Mouse (Mus musculus) hindbrain, embryonic 15.5 days (tissue): ENCODE measurements around the gene Pde5a. TPM values are rescaled to one million over a fixed set of nuclear protein-coding genes. Genes with fewer than 3 reads are reported as not detected.

Experiments used
- ATAC-seq: fragments of 200-750 bp; cut with Nextera tagmentation; 2 replicates; pipeline ENCODE4 v1.8.0; 2017; ENCODE audit warnings: low read depth, moderate number of reproducible peaks, moderate TSS enrichment; ENCODE audit not compliant: low FRiP score
- H3K27ac ChIP-seq: fragments of 300-500 bp; sonication (generic); replicated peaks from 2 replicates; pipeline ENCODE4 v1.5.1; 2015; ENCODE audit warnings: mild to moderate bottlenecking, inconsistent platforms
- H3K27me3 ChIP-seq: fragments of 300-500 bp; sonication (generic); 2 replicates; pipeline ENCODE4 v1.6.1; 2015; ENCODE audit warnings: control low read depth, inconsistent platforms
- H3K36me3 ChIP-seq: fragments of 300-500 bp; sonication (generic); 2 replicates; pipeline ENCODE4 v1.6.1; 2015; ENCODE audit warnings: control low read depth, inconsistent platforms
- H3K4me1 ChIP-seq: fragments of 300-500 bp; sonication (generic); replicated peaks from 2 replicates; pipeline ENCODE4 v1.6.1; 2015; ENCODE audit warnings: control low read depth, inconsistent platforms
- H3K4me2 ChIP-seq: fragments of 300-500 bp; sonication (generic); 2 replicates; pipeline ENCODE4 v1.6.1; 2015; ENCODE audit warnings: moderate library complexity, mild to moderate bottlenecking, inconsistent platforms
- H3K4me3 ChIP-seq: fragments of 300-500 bp; sonication (generic); 2 replicates; pipeline ENCODE4 v1.5.1; 2015; ENCODE audit warnings: mild to moderate bottlenecking, inconsistent platforms
- H3K9ac ChIP-seq: fragments of 300-500 bp; sonication (generic); 2 replicates; pipeline ENCODE4 v1.6.1; 2015; ENCODE audit warnings: inconsistent platforms
- H3K9me3 ChIP-seq: fragments of 300-500 bp; sonication (generic); 2 replicates; pipeline ENCODE4 v1.6.1; 2016; ENCODE audit warnings: control low read depth, inconsistent platforms
- WGBS: fragments of 180-500 bp; shearing (Covaris S2); methylation state at CpG from one replicate; pipeline ENCODE4 v1.1.7; 2015; 5-methylcytosine and 5-hydroxymethylcytosine counted together
- polyA plus RNA-seq: library from polyadenylated mRNA; unstranded; fragments of >200 nt; fragmentation: Nextera tagmentation; extraction: Ambion mirVana; gene quantifications from 2 replicates; pipeline ENCODE4 v1.2.1, GENCODE M21; 2015

Gene Pde5a
- polyA plus RNA-seq, 1 experiment from 2014 or later = 2.0 TPM

- under 1% methylated on average over 22 of the region's 22 CpGs for WGBS
- no peaks in the 10 kb centered on the region for H3K36me3 ChIP-seq
- peak overlapping the region; percentile 85 for H3K27ac ChIP-seq
- H3K4me2 ChIP-seq = peak overlapping the region; percentile 90
- peak overlapping the region; percentile 77 for H3K9ac ChIP-seq
- H3K4me1 ChIP-seq = peaks cover 16% of the 10 kb centered on the region
- H3K9me3 ChIP-seq = no peaks in the 10 kb centered on the region
- H3K4me3 ChIP-seq = peak overlapping the region; percentile 86
- H3K27me3 ChIP-seq = no peaks in the 10 kb centered on the region
- peak; percentile 68 for ATAC-seq
Observed at GRCm38 (mm10) chr3:122729601-122729959, 833 bp downstream of the Pde5a start.

GRCm38 (mm10) chr3:122729960-122730740, 1.4 kb downstream of the Pde5a start:
- ATAC-seq = peak; percentile 86
- no peaks in the 10 kb centered on the region for H3K9me3 ChIP-seq
- H3K4me1 ChIP-seq = peaks cover 16% of the 10 kb centered on the region
- H3K27ac ChIP-seq = peak overlapping the region; percentile 85
- peak overlapping the region; percentile 86 for H3K4me3 ChIP-seq
- WGBS = under 1% methylated on average over 91 of the region's 92 CpGs
- no peaks in the 10 kb centered on the region for H3K36me3 ChIP-seq
- peak overlapping the region; percentile 90 for H3K4me2 ChIP-seq
- no peaks in the 10 kb centered on the region for H3K27me3 ChIP-seq
- peak overlapping the region; percentile 77 for H3K9ac ChIP-seq

GRCm38 (mm10) chr3:122730741-122731235, 2.0 kb downstream of the Pde5a start:
- ATAC-seq = peak; percentile 17; the same call in 1 of the 2 replicates
- H3K4me1 ChIP-seq = peaks cover 16% of the 10 kb centered on the region
- 2% methylated on average over 13 of the region's 13 CpGs for whole genome bisulfite sequencing
- peak overlapping the region; percentile 77 for H3K9ac ChIP-seq
- peak overlapping the region; percentile 90 for H3K4me2 ChIP-seq
- peak overlapping the region; percentile 86 for H3K4me3 ChIP-seq
- no peaks in the 10 kb centered on the region for H3K36me3 ChIP-seq
- H3K27me3 ChIP-seq = no peaks in the 10 kb centered on the region
- H3K27ac ChIP-seq = peak overlapping the region; percentile 85
- no peaks in the 10 kb centered on the region for H3K9me3 ChIP-seq

- no peaks in the 10 kb centered on the region for H3K27me3 ChIP-seq
- 73% methylated on average over 3 of the region's 3 CpGs for WGBS
- H3K4me2 ChIP-seq = no peak overlapping the region
- H3K9me3 ChIP-seq = no peaks in the 10 kb centered on the region
- H3K27ac ChIP-seq = no peak overlapping the region
- H3K36me3 ChIP-seq = no peaks in the 10 kb centered on the region
- no peak for ATAC-seq
- H3K4me3 ChIP-seq = no peak overlapping the region
- H3K4me1 ChIP-seq = peaks cover 12% of the 10 kb centered on the region
- H3K9ac ChIP-seq = no peak overlapping the region
Observed at GRCm38 (mm10) chr3:122733806-122734205, 5.1 kb downstream of the Pde5a start.

- Histone ChIP-seq H3K9me3 (no peaks in the 10 kb centered on the region), H3K36me3 (no peaks in the 10 kb centered on the region), H3K4me3 (no peak overlapping the region), H3K4me1 (peaks cover 11% of the 10 kb centered on the region; the same call in 1 of the 2 replicates), H3K27me3 (no peaks in the 10 kb centered on the region), H3K4me2 (no peak overlapping the region), H3K9ac (no peak overlapping the region), H3K27ac (no peak overlapping the region)
- ATAC-seq = no peak
- 87% methylated on average over 6 of the region's 6 CpGs for WGBS
Observed at GRCm38 (mm10) chr3:122734329-122734728, 5.6 kb downstream of the Pde5a start.

- H3K9me3 ChIP-seq = no peaks in the 10 kb centered on the region
- H3K27me3 ChIP-seq = no peaks in the 10 kb centered on the region
- no peak overlapping the region for H3K4me2 ChIP-seq
- H3K27ac ChIP-seq = no peak overlapping the region
- WGBS = 98% methylated on average over 15 of the region's 15 CpGs
- ATAC-seq = no peak
- H3K36me3 ChIP-seq = no peaks in the 10 kb centered on the region
- no peak overlapping the region for H3K9ac ChIP-seq
- no peak overlapping the region for H3K4me3 ChIP-seq
- no peaks in the 10 kb centered on the region for H3K4me1 ChIP-seq
Observed at GRCm38 (mm10) chr3:122739460-122739859, 10.7 kb downstream of the Pde5a start.

GRCm38 (mm10) chr3:122744265-122744664, 15.5 kb downstream of the Pde5a start:
- no peak overlapping the region for H3K4me3 ChIP-seq
- 93% methylated on average over 3 of the region's 3 CpGs for WGBS

GRCm38 (mm10) chr3:122747921-122748700, 19.4 kb downstream of the Pde5a start:
- peaks cover 5% of the 10 kb centered on the region for H3K9me3 ChIP-seq
- H3K27ac ChIP-seq = no peak overlapping the region
- WGBS = 82% methylated on average over 9 of the region's 9 CpGs
- no peaks in the 10 kb centered on the region for H3K27me3 ChIP-seq
- H3K9ac ChIP-seq = no peak overlapping the region
- H3K4me3 ChIP-seq = no peak overlapping the region
- ATAC-seq = no peak
- no peaks in the 10 kb centered on the region for H3K4me1 ChIP-seq
- H3K36me3 ChIP-seq = no peaks in the 10 kb centered on the region
- H3K4me2 ChIP-seq = no peak overlapping the region

More at GRCm38 (mm10) chr3:122744265-122744664, 15.5 kb downstream of the Pde5a start:
- Histone ChIP-seq H3K9me3 (peaks cover 5% of the 10 kb centered on the region), H3K9ac (no peak overlapping the region), H3K27me3 (no peaks in the 10 kb centered on the region), H3K4me1 (no peaks in the 10 kb centered on the region), H3K27ac (no peak overlapping the region), H3K36me3 (no peaks in the 10 kb centered on the region), H3K4me2 (no peak overlapping the region)
- ATAC-seq = no peak

- no peaks in the 10 kb centered on the region for H3K4me1 ChIP-seq
- no peak overlapping the region for H3K4me3 ChIP-seq
- H3K27ac ChIP-seq = no peak overlapping the region
- ATAC-seq = no peak
- H3K27me3 ChIP-seq = no peaks in the 10 kb centered on the region
- 89% methylated on average over 8 of the region's 8 CpGs for WGBS
- H3K9ac ChIP-seq = no peak overlapping the region
- no peaks in the 10 kb centered on the region for H3K36me3 ChIP-seq
- no peaks in the 10 kb centered on the region for H3K9me3 ChIP-seq
- H3K4me2 ChIP-seq = no peak overlapping the region
Observed at GRCm38 (mm10) chr3:122763240-122763761, 34.6 kb downstream of the Pde5a start.

GRCm38 (mm10) chr3:122763768-122764167, 35.0 kb downstream of the Pde5a start:
- no peak for ATAC-seq
- Histone ChIP-seq H3K27ac (no peak overlapping the region), H3K4me3 (no peak overlapping the region), H3K9ac (no peak overlapping the region), H3K4me2 (no peak overlapping the region), H3K27me3 (no peaks in the 10 kb centered on the region), H3K9me3 (no peaks in the 10 kb centered on the region), H3K4me1 (no peaks in the 10 kb centered on the region), H3K36me3 (no peaks in the 10 kb centered on the region)
- 70% methylated on average over 14 of the region's 14 CpGs for WGBS

- no peak for ATAC-seq
- 62% methylated on average over 4 of the region's 4 CpGs for WGBS
- no peaks in the 10 kb centered on the region for H3K36me3 ChIP-seq
Observed at GRCm38 (mm10) chr3:122766930-122767329, 38.2 kb downstream of the Pde5a start.

GRCm38 (mm10) chr3:122767841-122768240, 39.1 kb downstream of the Pde5a start:
- no peak for ATAC-seq
- 62% methylated on average over 5 of the region's 5 CpGs for WGBS
- Histone ChIP-seq H3K4me3 (no peak overlapping the region), H3K27me3 (no peaks in the 10 kb centered on the region), H3K27ac (no peak overlapping the region), H3K4me2 (no peak overlapping the region), H3K9me3 (no peaks in the 10 kb centered on the region), H3K36me3 (no peaks in the 10 kb centered on the region), H3K4me1 (no peaks in the 10 kb centered on the region), H3K9ac (no peak overlapping the region)

More at GRCm38 (mm10) chr3:122766930-122767329, 38.2 kb downstream of the Pde5a start:
- Histone ChIP-seq H3K9me3 (no peaks in the 10 kb centered on the region), H3K4me2 (no peak overlapping the region), H3K9ac (no peak overlapping the region), H3K4me1 (no peaks in the 10 kb centered on the region), H3K27me3 (no peaks in the 10 kb centered on the region), H3K27ac (no peak overlapping the region; the same call in 1 of the 2 replicates), H3K4me3 (no peak overlapping the region)
